Mouse (Mus musculus): Measurements from ENCODE around the gene Ptger2. TPM values are rescaled to one million over a fixed set of nuclear protein-coding genes. Genes with fewer than 3 reads are reported as not detected.

Gene Ptger2
- total and polyA plus RNA-seq, 2 experiments: 1.0 to 1.1 TPM

DNA sequence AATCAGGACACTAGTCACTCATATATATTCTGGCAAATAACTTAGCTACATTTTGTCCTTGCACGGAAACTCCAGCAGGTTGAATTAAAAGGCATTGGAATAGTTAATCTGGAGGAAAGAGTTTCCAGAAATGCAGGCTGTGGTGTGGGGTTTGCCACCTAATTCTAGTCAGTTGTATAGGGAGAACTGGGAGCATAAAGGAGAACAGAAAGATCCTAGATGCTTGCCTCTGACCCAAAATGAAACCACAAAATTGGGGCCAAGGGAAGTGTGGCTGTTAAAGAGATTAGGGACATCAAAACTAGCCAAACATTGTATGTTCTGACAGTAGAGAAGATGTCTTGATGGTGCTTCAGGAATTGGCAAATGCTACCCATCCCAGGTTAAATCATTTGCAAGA is 48.6 kb downstream of the Ptger2 start:
- no peak for DNase-seq (ENCODE audit: extremely low read depth, low read depth, low spot score)
- Histone ChIP-seq H3K4me1 (ENCODE audit: control insufficient read depth, insufficient read depth, low read length) (no peaks in the 10 kb centered on the region), H3K27ac (replicated peaks; ENCODE audit: insufficient read depth, low read depth, low read length) (no peak overlapping the region), H3K27me3 (ENCODE audit: control insufficient read depth, insufficient read depth, low read length) (peaks cover 2% of the 10 kb centered on the region; the same call in 1 of the 2 replicates), H3K4me3 (ENCODE audit: insufficient read depth, low read depth, low read length) (no peak overlapping the region), H3K79me2 (ENCODE audit: control insufficient read depth, insufficient read depth, low read length) (no peaks in the 10 kb centered on the region), H3K9ac (ENCODE audit: low read depth, low read length) (no peak overlapping the region), H3K36me3 (ENCODE audit: control insufficient read depth, insufficient read depth, low read length) (no peaks in the 10 kb centered on the region)
- 92% methylated on average over 1 of the region's 1 CpGs for WGBS
- TF ChIP-seq CTCF (IDR thresholded peaks at IDR 0.05; ENCODE audit: low read depth, low read length) (no peak), POLR2A (IDR thresholded peaks at IDR 0.05; ENCODE audit: extremely low read depth, insufficient read depth, low read length) (no peak)

GRCm38 (mm10) chr14:45038052-45038451 is 50.1 kb downstream of the Ptger2 start:
- TF ChIP-seq CTCF (IDR thresholded peaks at IDR 0.05; ENCODE audit: low read depth, low read length) (no peak), POLR2A (IDR thresholded peaks at IDR 0.05; ENCODE audit: extremely low read depth, insufficient read depth, low read length) (no peak)
- Histone ChIP-seq H3K4me3 (ENCODE audit: insufficient read depth, low read depth, low read length) (no peak overlapping the region), H3K36me3 (ENCODE audit: control insufficient read depth, insufficient read depth, low read length) (no peaks in the 10 kb centered on the region), H3K27ac (replicated peaks; ENCODE audit: insufficient read depth, low read depth, low read length) (no peak overlapping the region), H3K9ac (ENCODE audit: low read depth, low read length) (no peak overlapping the region), H3K4me1 (ENCODE audit: control insufficient read depth, insufficient read depth, low read length) (no peaks in the 10 kb centered on the region), H3K79me2 (ENCODE audit: control insufficient read depth, insufficient read depth, low read length) (no peaks in the 10 kb centered on the region), H3K27me3 (ENCODE audit: control insufficient read depth, insufficient read depth, low read length) (peaks cover 2% of the 10 kb centered on the region; the same call in 1 of the 2 replicates)
- no peak for DNase-seq (ENCODE audit: extremely low read depth, low read depth, low spot score)
- 65% methylated on average over 7 of the region's 7 CpGs for WGBS

GRCm38 (mm10) chr14:45040851-45041475 is 53.0 kb downstream of the Ptger2 start:
- DNase-seq (ENCODE audit: extremely low read depth, low read depth, low spot score): no peak
- WGBS: 76% methylated on average over 5 of the region's 5 CpGs
- Histone ChIP-seq H3K27me3 (ENCODE audit: control insufficient read depth, insufficient read depth, low read length) (peaks cover 2% of the 10 kb centered on the region; the same call in 1 of the 2 replicates), H3K9ac (ENCODE audit: low read depth, low read length) (no peak overlapping the region), H3K79me2 (ENCODE audit: control insufficient read depth, insufficient read depth, low read length) (no peaks in the 10 kb centered on the region), H3K4me3 (ENCODE audit: insufficient read depth, low read depth, low read length) (no peak overlapping the region), H3K36me3 (ENCODE audit: control insufficient read depth, insufficient read depth, low read length) (no peaks in the 10 kb centered on the region), H3K27ac (replicated peaks; ENCODE audit: insufficient read depth, low read depth, low read length) (no peak overlapping the region), H3K4me1 (ENCODE audit: control insufficient read depth, insufficient read depth, low read length) (no peaks in the 10 kb centered on the region)
- TF ChIP-seq POLR2A (IDR thresholded peaks at IDR 0.05; ENCODE audit: extremely low read depth, insufficient read depth, low read length) (no peak), CTCF (IDR thresholded peaks at IDR 0.05; ENCODE audit: low read depth, low read length) (no peak)

- Histone ChIP-seq H3K4me3 (ENCODE audit: insufficient read depth, low read depth, low read length) (no peak overlapping the region), H3K27me3 (ENCODE audit: control insufficient read depth, insufficient read depth, low read length) (no peaks in the 10 kb centered on the region; the same call in 1 of the 2 replicates), H3K27ac (replicated peaks; ENCODE audit: insufficient read depth, low read depth, low read length) (no peak overlapping the region), H3K4me1 (ENCODE audit: control insufficient read depth, insufficient read depth, low read length) (no peaks in the 10 kb centered on the region; the same call in 1 of the 2 replicates), H3K9ac (ENCODE audit: low read depth, low read length) (no peak overlapping the region), H3K79me2 (ENCODE audit: control insufficient read depth, insufficient read depth, low read length) (no peaks in the 10 kb centered on the region), H3K36me3 (ENCODE audit: control insufficient read depth, insufficient read depth, low read length) (no peaks in the 10 kb centered on the region)
- DNase-seq (ENCODE audit: extremely low read depth, low read depth, low spot score): no peak
- no peak for TF ChIP-seq POLR2A (IDR thresholded peaks at IDR 0.05; ENCODE audit: extremely low read depth, insufficient read depth, low read length)
- no peak for TF ChIP-seq CTCF (IDR thresholded peaks at IDR 0.05; ENCODE audit: low read depth, low read length)
- 76% methylated on average over 2 of the region's 2 CpGs for WGBS
These were observed 60.1 kb downstream of the Ptger2 start for GRCm38 (mm10) chr14:45048128-45048527.

GRCm38 (mm10) chr14:45049689-45050418 is 61.9 kb downstream of the Ptger2 start:
- no peaks in the 10 kb centered on the region for H3K36me3 ChIP-seq (ENCODE audit: control insufficient read depth, insufficient read depth, low read length)
- H3K27me3 ChIP-seq (ENCODE audit: control insufficient read depth, insufficient read depth, low read length): no peaks in the 10 kb centered on the region; the same call in 1 of the 2 replicates
- DNase-seq (ENCODE audit: extremely low read depth, low read depth, low spot score): peak; percentile 43
- no peaks in the 10 kb centered on the region; the same call in 1 of the 2 replicates for H3K4me1 ChIP-seq (ENCODE audit: control insufficient read depth, insufficient read depth, low read length)
- no peak overlapping the region for H3K9ac ChIP-seq (ENCODE audit: low read depth, low read length)
- TF ChIP-seq POLR2A (IDR thresholded peaks at IDR 0.05; ENCODE audit: extremely low read depth, insufficient read depth, low read length): no peak
- TF ChIP-seq CTCF (IDR thresholded peaks at IDR 0.05; ENCODE audit: low read depth, low read length): no peak
- no peaks in the 10 kb centered on the region for H3K79me2 ChIP-seq (ENCODE audit: control insufficient read depth, insufficient read depth, low read length)
- H3K4me3 ChIP-seq (ENCODE audit: insufficient read depth, low read depth, low read length): no peak overlapping the region
- WGBS: 62% methylated on average over 7 of the region's 7 CpGs
- H3K27ac ChIP-seq (replicated peaks; ENCODE audit: insufficient read depth, low read depth, low read length): peak overlapping the region; percentile 49

DNA sequence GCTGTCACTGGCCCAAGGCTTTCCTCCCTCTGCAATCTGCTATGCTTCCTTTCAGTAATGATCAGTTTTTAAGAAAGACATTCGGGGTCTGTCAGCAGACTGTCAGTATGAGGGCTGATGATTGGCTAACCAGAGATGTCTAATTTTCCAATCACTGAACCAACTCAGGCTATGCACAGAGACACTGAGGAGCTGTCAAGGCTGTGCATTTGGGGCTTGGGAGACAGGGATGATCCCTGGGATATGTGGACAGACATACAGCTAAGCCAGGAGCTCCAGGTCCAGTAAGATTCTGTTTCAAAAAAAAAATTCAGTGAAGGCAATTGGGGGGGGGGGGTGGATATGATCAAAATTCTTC is 62.4 kb downstream of the Ptger2 start:
- Histone ChIP-seq H3K27ac (replicated peaks; ENCODE audit: insufficient read depth, low read depth, low read length) (peak overlapping the region; percentile 49), H3K79me2 (ENCODE audit: control insufficient read depth, insufficient read depth, low read length) (no peaks in the 10 kb centered on the region), H3K9ac (ENCODE audit: low read depth, low read length) (no peak overlapping the region), H3K4me3 (ENCODE audit: insufficient read depth, low read depth, low read length) (no peak overlapping the region), H3K27me3 (ENCODE audit: control insufficient read depth, insufficient read depth, low read length) (no peaks in the 10 kb centered on the region; the same call in 1 of the 2 replicates), H3K4me1 (ENCODE audit: control insufficient read depth, insufficient read depth, low read length) (no peaks in the 10 kb centered on the region; the same call in 1 of the 2 replicates), H3K36me3 (ENCODE audit: control insufficient read depth, insufficient read depth, low read length) (no peaks in the 10 kb centered on the region)
- TF ChIP-seq CTCF (IDR thresholded peaks at IDR 0.05; ENCODE audit: low read depth, low read length) (no peak), POLR2A (IDR thresholded peaks at IDR 0.05; ENCODE audit: extremely low read depth, insufficient read depth, low read length) (no peak)
- WGBS: 67% methylated on average over 1 of the region's 1 CpGs
- DNase-seq (ENCODE audit: extremely low read depth, low read depth, low spot score): no peak
